Mouse (Mus musculus) ovary, adult 2 months (tissue): Measurements from ENCODE around the gene Olfr167. TPM values are rescaled to one million over a fixed set of nuclear protein-coding genes. Genes with fewer than 3 reads are reported as not detected.

ENCODE experiments used
- polyA plus RNA-seq: library from polyadenylated mRNA; depleted of rRNA; stranded (reverse); fragments of >200 nt; gene quantifications from 2 replicates; pipeline ENCODE4 v1.2.3, GENCODE M21; 2012; rRNA removed

Olfr167 gene
- not detected in 2 replicates for polyA plus RNA-seq

GRCm38 (mm10) chr16:19522166-19522565 lies at the start of gene Olfr167:
TSS of gene Olfr167 (minus strand) at chr16:19522266.

GRCm38 (mm10) chr16:19571709-19572108 lies 49.6 kb upstream of the Olfr167 start, which contains the start of gene Olfr169:
TSS of gene Olfr169 (minus strand) at chr16:19571809.

GRCm38 (mm10) chr16:19535455-19535854 lies 13.4 kb upstream of the Olfr167 start, which contains the start of gene Olfr168:
TSS of gene Olfr168 (minus strand) at chr16:19535555.

GRCm38 (mm10) chr16:19483394-19483793 lies 38.7 kb downstream of the Olfr167 start, which contains the start of gene Olfr166:
TSS of gene Olfr166 (plus strand) at chr16:19483694.

Other genes with a start within 250 kb of the Olfr167 start
- gene Olfr164, start 208.2 kb downstream of the Olfr167 start, polyA plus RNA-seq = not detected in 2 replicates
- not detected in 2 replicates for gene Olfr165, start 99.1 kb downstream of the Olfr167 start, polyA plus RNA-seq
- gene Olfr166, start 38.6 kb downstream of the Olfr167 start, polyA plus RNA-seq = not detected in 2 replicates
- not detected in 2 replicates for gene Olfr168, start 13.3 kb upstream of the Olfr167 start, polyA plus RNA-seq
- not detected in 2 replicates for gene Olfr169, start 49.5 kb upstream of the Olfr167 start, polyA plus RNA-seq
- gene Olfr170, start 89.6 kb upstream of the Olfr167 start, polyA plus RNA-seq = not detected in 2 replicates
- not detected in 2 replicates for gene Olfr171, start 107.7 kb upstream of the Olfr167 start, polyA plus RNA-seq
- not detected in 2 replicates for gene Lamp3, start 184.1 kb upstream of the Olfr167 start, polyA plus RNA-seq
- 0.20 and 0.31 TPM in 2 replicates for gene B3gnt5, start 237.9 kb upstream of the Olfr167 start, polyA plus RNA-seq